23 mouse cellular contexts compared by ENCODE assay signal in the genomic region with DNA sequence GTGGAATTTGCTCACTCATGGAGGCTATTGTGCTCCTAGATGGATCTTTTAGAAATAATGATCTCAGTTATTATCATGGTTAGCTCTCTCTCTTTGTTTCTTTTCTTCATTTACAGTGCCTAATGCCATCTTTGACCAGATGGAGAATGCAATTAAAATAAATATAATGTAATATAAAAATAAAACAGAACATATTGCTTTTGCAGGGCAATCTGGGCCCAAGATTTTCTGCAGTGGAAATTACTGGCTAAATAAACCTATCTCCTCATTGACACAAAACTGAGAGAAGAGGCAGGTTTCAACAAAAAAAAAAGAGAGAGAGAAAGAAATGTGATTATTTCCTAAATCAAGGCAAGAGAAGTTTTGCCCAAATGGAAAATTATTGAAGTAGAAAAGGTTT.
"Had no signal": no experiment of that assay in that cellular context is flagged by ENCODE, and none has a peak within 500 bp of the region (broad histone marks: within the 10 kb centered on the region; RNA-seq: fewer than 3 reads in every experiment).

No protein-coding gene starts in this region.

- H3K4me1 ChIP-seq: heart, embryonic 13.5 days; heart, embryonic 15.5 days; hindbrain, embryonic 13.5 days; hindbrain, embryonic 15.5 days; limb, embryonic 13.5 days; limb, embryonic 15.5 days; liver, embryonic 12.5 days had no signal

- DNase-seq: gastrocnemius, postnatal 14 days; gastrocnemius, postnatal 36 days; heart, adult 11 months; heart, adult 2 months; heart, postnatal 14 days; heart, postnatal 36 days; kidney, adult 11 months; kidney, adult 2 months; kidney, adult 9 months; kidney, postnatal 14 days; kidney, postnatal 36 days had no signal

- H3K27ac ChIP-seq: heart, adult 2 months; heart, embryonic 13.5 days; heart, embryonic 15.5 days; hindbrain, embryonic 13.5 days; hindbrain, embryonic 15.5 days; hindbrain, postnatal 0 days; kidney, embryonic 15.5 days; kidney, postnatal 0 days; limb, embryonic 13.5 days; limb, embryonic 15.5 days; liver, embryonic 12.5 days; liver, embryonic 14.5 days had no signal

- H3K4me3 ChIP-seq: heart, adult 2 months; heart, embryonic 13.5 days; heart, embryonic 15.5 days; hindbrain, embryonic 13.5 days; hindbrain, embryonic 15.5 days; kidney, embryonic 15.5 days; limb, embryonic 13.5 days; limb, embryonic 15.5 days; liver, embryonic 12.5 days had no signal

- H3K27me3 ChIP-seq: heart, embryonic 13.5 days; heart, embryonic 15.5 days; hindbrain, embryonic 13.5 days; hindbrain, embryonic 15.5 days; kidney, embryonic 15.5 days; limb, embryonic 13.5 days; limb, embryonic 15.5 days; liver, embryonic 12.5 days had no signal

- H3K36me3 ChIP-seq: heart, embryonic 13.5 days; heart, embryonic 15.5 days; hindbrain, embryonic 13.5 days; hindbrain, embryonic 15.5 days; kidney, embryonic 15.5 days; limb, embryonic 13.5 days; limb, embryonic 15.5 days; liver, embryonic 12.5 days had no signal

- ATAC-seq: hindbrain, postnatal 0 days; intestine, embryonic 16.5 days; liver, embryonic 12.5 days had no signal
